ENCODE assay signal across 19 mouse cellular contexts in genomic region chr2:25441067-25441466, GRCm38 (mm10). TPM values are rescaled to one million over a fixed set of nuclear protein-coding genes. Genes with fewer than 3 reads are reported as not detected.
DNase-seq lines count a peak whose midpoint lies in the region; TF ChIP-seq lines count a peak whose summit lies in the region.
"Had no signal": no experiment of that assay in that cellular context is flagged by ENCODE, and none has a peak within 500 bp of the region (broad histone marks: within the 10 kb centered on the region; RNA-seq: fewer than 3 reads in every experiment).

No protein-coding gene starts in this region.

- DNase-seq in cerebellum, adult 11-12 months: peak; percentile 61
- no peak for DNase-seq in cerebellum, postnatal 36 days
- DNase-seq in cerebellum, adult 9-10 months: peak; percentile 55
- DNase-seq in cerebellum, postnatal 4 days (ENCODE audit: low spot score in 2 of 2): no peak
- DNase-seq in gastrocnemius, adult 2 months: peak; percentile 14
- DNase-seq in gastrocnemius, adult 18-20 months (ENCODE audit: low spot score): no peak
- no peak for DNase-seq in adrenal gland, postnatal 4 days (ENCODE audit: low spot score in 2 of 2)
- DNase-seq: adrenal gland, adult 2 months; adrenal gland, postnatal 10 days; adrenal gland, postnatal 25 days; B cell, adult 2 months; cerebellum, postnatal 10 days; forebrain, postnatal 0 days had no signal

- H3K27ac ChIP-seq in gastrocnemius, adult 2 months: no peak overlapping the region
- H3K27ac ChIP-seq: embryonic facial prominence, embryonic 10.5 days; embryonic facial prominence, embryonic 12.5 days; forebrain, embryonic 13.5 days; forebrain, embryonic 15.5 days had no signal

- no peak overlapping the region for H3K4me3 ChIP-seq in gastrocnemius, adult 2 months
- H3K4me3 ChIP-seq: embryonic facial prominence, embryonic 10.5 days; embryonic facial prominence, embryonic 12.5 days; forebrain, embryonic 13.5 days; forebrain, embryonic 15.5 days had no signal

- no peak for TF ChIP-seq CTCF in gastrocnemius, adult 2 months (IDR thresholded peaks at IDR 0.05)

- intact Hi-C loops in gastrocnemius, adult 2 months (cut with DNase I): no loop called here

RNA-seq across cellular contexts. Expression of gene Abca2, which starts 12.6 kb away (rescaled TPM):
- total RNA-seq in gastrocnemius, adult 2 months (2021): 10 to 100 TPM; 15.1 to 15.3 TPM
- 10 to 100 TPM; 14.1 to 15.5 TPM for total RNA-seq in gastrocnemius, adult 18-20 months (2021)
- 10 to 100 TPM; 30.4 to 34.3 TPM for total RNA-seq in adrenal gland, postnatal 4 days (2021)

RNA-seq across cellular contexts. Expression of gene Clic3, which starts 15.6 kb away (rescaled TPM):
- 1 to 10 TPM in 1 of 2 experiments, under 1 TPM in 1; 0.31 to 1.1 TPM for total RNA-seq in gastrocnemius, adult 2 months (2021)
- 1 to 10 TPM in 1 of 2 experiments, under 1 TPM in 1; 0.39 to 1.0 TPM for total RNA-seq in gastrocnemius, adult 18-20 months (2021)
- 1 to 10 TPM; 1.4 to 1.7 TPM for total RNA-seq in adrenal gland, postnatal 4 days (2021)
- total RNA-seq: adrenal gland, postnatal 25 days had no signal

RNA-seq across cellular contexts. Expression of gene Fut7, which starts 18.0 kb away (rescaled TPM):
- total RNA-seq in gastrocnemius, adult 2 months (2021): not detected
- not detected for total RNA-seq in gastrocnemius, adult 18-20 months (2021)
- under 1 TPM in 1 of 2 experiments, not detected in 1; 0.82 TPM for total RNA-seq in adrenal gland, postnatal 4 days (2021)
- total RNA-seq: adrenal gland, postnatal 25 days; ES-E14 had no signal

RNA-seq across cellular contexts. Expression of gene Paxx, which starts 19.8 kb away (rescaled TPM):
- total RNA-seq in gastrocnemius, adult 2 months (2021): 10 to 100 TPM; 13.6 to 14.4 TPM
- 10 to 100 TPM; 13.7 to 15.1 TPM for total RNA-seq in gastrocnemius, adult 18-20 months (2021)
- total RNA-seq in adrenal gland, postnatal 4 days (2021): 10 to 100 TPM; 41.0 to 48.5 TPM

RNA-seq across cellular contexts. Expression of gene Ptgds, which starts 28.8 kb away (rescaled TPM):
- not detected for total RNA-seq in gastrocnemius, adult 2 months (2021)
- not detected for total RNA-seq in gastrocnemius, adult 18-20 months (2021)
- total RNA-seq in adrenal gland, postnatal 4 days (2021): 1 to 10 TPM; 3.6 to 6.5 TPM
- total RNA-seq: MEL had no signal

Comparison
In these comparisons a context has a peak if more than half of its experiments do, and no peak if none do; other contexts are left out.
1. DNase-seq: peak in cerebellum, adult 11-12 months (single experiment), cerebellum, adult 9-10 months (single experiment) and gastrocnemius, adult 2 months (single experiment); none in cerebellum, postnatal 36 days (0 of 2), cerebellum, postnatal 4 days (0 of 2), gastrocnemius, adult 18-20 months (single experiment) and adrenal gland, postnatal 4 days (0 of 2).